Mouse (Mus musculus): ENCODE measurements at regions not wholly inside any gene's neighbourhood (a gene's known extent, or its start where the extent isn't known, plus 50 kb on each side); places are given as distances from the start of the nearest gene placed in this dataset.

DNA sequence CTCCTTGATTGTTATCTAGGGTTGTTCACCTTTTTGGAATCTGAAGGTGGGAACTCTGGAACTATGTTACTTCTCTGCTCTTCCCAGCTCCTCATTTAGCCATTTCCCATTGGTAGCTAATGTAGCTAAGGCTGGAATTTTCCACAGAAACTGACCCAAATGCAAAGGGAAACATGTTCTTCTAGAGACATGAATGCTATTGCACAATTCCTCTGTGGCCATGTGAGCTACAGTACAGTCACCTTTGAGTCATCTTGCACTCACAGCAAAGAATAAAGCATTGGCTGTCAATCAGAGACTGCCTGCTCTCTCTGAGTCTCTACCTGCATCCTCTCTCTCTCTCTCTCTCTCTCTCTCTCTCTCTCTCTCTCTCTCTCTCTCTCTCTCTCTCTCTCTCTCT is 378.1 kb downstream of the Dcdc2c start:
- TF ChIP-seq CTCF (IDR thresholded peaks at IDR 0.05; ENCODE audit: low read depth, low read length) (no peak), GATA2 (IDR thresholded peaks at IDR 0.05; ENCODE audit: borderline replicate concordance, low read depth, low read length) (no peak), POLR2AphosphoS5 (IDR thresholded peaks at IDR 0.05; ENCODE audit: insufficient replicate concordance, low read depth, low read length) (no peak), TAL1 (conservative IDR thresholded peaks at IDR 0.05; ENCODE audit: low read depth, low read length) (no peak)

Data from G1E (cell line).